18 mouse cellular contexts compared by ENCODE assay signal in genomic region chr1:169027706-169028105, GRCm38 (mm10).
DNase-seq lines count a peak whose midpoint lies in the region; ATAC-seq lines count a peak whose summit lies in the region.
"Had no signal": no experiment of that assay in that cellular context is flagged by ENCODE, and none has a peak within 500 bp of the region (broad histone marks: within the 10 kb centered on the region; RNA-seq: fewer than 3 reads in every experiment).

No protein-coding gene starts in this region.

- WGBS in embryonic facial prominence, embryonic 15.5 days = 42% methylated on average over 6 of the region's 6 CpGs
- 21% methylated on average over 6 of the region's 6 CpGs for WGBS in limb, embryonic 11.5 days

- no peaks in the 10 kb centered on the region for H3K27me3 ChIP-seq in embryonic facial prominence, embryonic 15.5 days
- H3K27me3 ChIP-seq in limb, embryonic 11.5 days (ENCODE audit: control insufficient read depth, insufficient read depth, low read length) = no peaks in the 10 kb centered on the region
- H3K27me3 ChIP-seq: embryonic facial prominence, embryonic 12.5 days; forebrain, embryonic 12.5 days; heart, embryonic 15.5 days; hindbrain, embryonic 12.5 days; liver, embryonic 15.5 days; stomach, embryonic 15.5 days had no signal

- DNase-seq in kidney, postnatal 10 days = peak; percentile 31
- DNase-seq in kidney, adult 8-10 months = no peak
- DNase-seq in brain, embryonic 18.5 days (ENCODE audit: low read depth, low spot score) = peak; percentile 22
- DNase-seq in limb, embryonic 11.5 days (ENCODE audit: low spot score) = peak; percentile 40
- no peak for DNase-seq in frontal cortex, postnatal 10 days (ENCODE audit: low spot score in 2 of 2)
- DNase-seq in layer of hippocampus, adult 9-11 months = no peak
- DNase-seq: cerebellum, adult 11 months; kidney, adult 2 months; thymus, postnatal 14 days had no signal

- no peaks in the 10 kb centered on the region for H3K36me3 ChIP-seq in embryonic facial prominence, embryonic 15.5 days
- H3K36me3 ChIP-seq in limb, embryonic 11.5 days (ENCODE audit: control insufficient read depth, insufficient read depth, low read length) = no peaks in the 10 kb centered on the region
- H3K36me3 ChIP-seq: embryonic facial prominence, embryonic 12.5 days; forebrain, embryonic 12.5 days; heart, embryonic 15.5 days; hindbrain, embryonic 12.5 days; liver, embryonic 15.5 days; stomach, embryonic 15.5 days had no signal

- no peak overlapping the region for H3K4me2 ChIP-seq in embryonic facial prominence, embryonic 15.5 days (replicated peaks)
- H3K4me2 ChIP-seq in limb, embryonic 11.5 days (ENCODE audit: low read depth, severe bottlenecking) = no peak overlapping the region
- H3K4me2 ChIP-seq: embryonic facial prominence, embryonic 12.5 days; forebrain, embryonic 12.5 days; heart, embryonic 15.5 days; hindbrain, embryonic 12.5 days; liver, embryonic 15.5 days; stomach, embryonic 15.5 days had no signal

- H3K27ac ChIP-seq in embryonic facial prominence, embryonic 15.5 days (replicated peaks) = no peak overlapping the region
- no peak overlapping the region for H3K27ac ChIP-seq in limb, embryonic 11.5 days (replicated peaks; ENCODE audit: low read depth, low read length)
- H3K27ac ChIP-seq: embryonic facial prominence, embryonic 12.5 days; forebrain, embryonic 12.5 days; heart, embryonic 15.5 days; hindbrain, embryonic 12.5 days; layer of hippocampus, adult 2 months; liver, embryonic 15.5 days; stomach, embryonic 15.5 days had no signal

- ATAC-seq in embryonic facial prominence, embryonic 15.5 days (ENCODE audit: insufficient number of reproducible peaks, low FRiP score, low TSS enrichment, low read depth) = peak; percentile 19; the same call in 1 of the 2 replicates
- ATAC-seq in limb, embryonic 11.5 days (ENCODE audit: insufficient number of reproducible peaks, low FRiP score, low TSS enrichment, low read depth) = no peak
- no peak for ATAC-seq in megakaryocyte progenitor cell, adult 5-6 weeks (replicated peaks; ENCODE audit: poor library complexity)

- no peaks in the 10 kb centered on the region for H3K4me1 ChIP-seq in embryonic facial prominence, embryonic 15.5 days
- H3K4me1 ChIP-seq in limb, embryonic 11.5 days (ENCODE audit: control insufficient read depth, insufficient read depth, low read length) = no peaks in the 10 kb centered on the region
- H3K4me1 ChIP-seq: embryonic facial prominence, embryonic 12.5 days; forebrain, embryonic 12.5 days; heart, embryonic 15.5 days; hindbrain, embryonic 12.5 days; liver, embryonic 15.5 days; stomach, embryonic 15.5 days had no signal

- no peak overlapping the region for H3K4me3 ChIP-seq in embryonic facial prominence, embryonic 15.5 days (replicated peaks)
- no peak overlapping the region for H3K4me3 ChIP-seq in limb, embryonic 11.5 days (ENCODE audit: low read depth, low read length)
- H3K4me3 ChIP-seq: embryonic facial prominence, embryonic 12.5 days; forebrain, embryonic 12.5 days; heart, embryonic 15.5 days; hindbrain, embryonic 12.5 days; layer of hippocampus, adult 2 months; liver, embryonic 15.5 days; stomach, embryonic 15.5 days had no signal

- no peaks in the 10 kb centered on the region for H3K9me3 ChIP-seq in embryonic facial prominence, embryonic 15.5 days (replicated peaks)
- H3K9me3 ChIP-seq in limb, embryonic 11.5 days (ENCODE audit: control insufficient read depth, low read length) = no peaks in the 10 kb centered on the region
- H3K9me3 ChIP-seq: embryonic facial prominence, embryonic 12.5 days; forebrain, embryonic 12.5 days; heart, embryonic 15.5 days; hindbrain, embryonic 12.5 days; liver, embryonic 15.5 days; stomach, embryonic 15.5 days had no signal

- no peak overlapping the region for H3K9ac ChIP-seq in embryonic facial prominence, embryonic 15.5 days
- no peak overlapping the region for H3K9ac ChIP-seq in limb, embryonic 11.5 days (ENCODE audit: low read length)
- H3K9ac ChIP-seq: embryonic facial prominence, embryonic 12.5 days; forebrain, embryonic 12.5 days; heart, embryonic 15.5 days; hindbrain, embryonic 12.5 days; liver, embryonic 15.5 days; stomach, embryonic 15.5 days had no signal

Comparison
In these comparisons a context has a peak if more than half of its experiments do, and no peak if none do; other contexts are left out.
1. DNase-seq: peak in kidney, postnatal 10 days (single experiment), brain, embryonic 18.5 days (single experiment) and limb, embryonic 11.5 days (single experiment); none in kidney, adult 8-10 months (0 of 2), frontal cortex, postnatal 10 days (0 of 2) and layer of hippocampus, adult 9-11 months (single experiment).